Mouse (Mus musculus): ENCODE data around the gene Krt222. TPM values are rescaled to one million over a fixed set of nuclear protein-coding genes. Genes with fewer than 3 reads are reported as not detected.

The Krt222 gene
- polyA plus RNA-seq, 1 experiment from 2014 or later = 11.6 TPM

GRCm38 (mm10) chr11:99207449-99207848 lies 36.4 kb downstream of the Krt222 start:
- no peak for ATAC-seq (ENCODE audit: low read depth)
- Histone ChIP-seq H3K4me2 (ENCODE audit: low read depth, low read length) (no peak overlapping the region), H3K4me3 (ENCODE audit: low read depth, low read length) (no peak overlapping the region), H3K27ac (ENCODE audit: low read depth, low read length) (no peak overlapping the region), H3K36me3 (ENCODE audit: control insufficient read depth, insufficient read depth, low read length) (peaks cover 32% of the 10 kb centered on the region), H3K9ac (replicated peaks; ENCODE audit: low read depth, low read length) (no peak overlapping the region), H3K27me3 (ENCODE audit: control insufficient read depth, insufficient read depth, low read length) (no peaks in the 10 kb centered on the region), H3K9me3 (ENCODE audit: control insufficient read depth, low read length) (no peaks in the 10 kb centered on the region), H3K4me1 (ENCODE audit: control insufficient read depth, insufficient read depth, low read length) (no peaks in the 10 kb centered on the region)
- 19% methylated on average over 2 of the region's 2 CpGs for WGBS

GRCm38 (mm10) chr11:99206954-99207353 lies 36.9 kb downstream of the Krt222 start:
- H3K27me3 ChIP-seq (ENCODE audit: control insufficient read depth, insufficient read depth, low read length) = no peaks in the 10 kb centered on the region
- H3K9me3 ChIP-seq (ENCODE audit: control insufficient read depth, low read length) = no peaks in the 10 kb centered on the region
- H3K9ac ChIP-seq (replicated peaks; ENCODE audit: low read depth, low read length) = no peak overlapping the region
- no peak overlapping the region for H3K4me3 ChIP-seq (ENCODE audit: low read depth, low read length)
- peaks cover 27% of the 10 kb centered on the region; the same call in 1 of the 2 replicates for H3K36me3 ChIP-seq (ENCODE audit: control insufficient read depth, insufficient read depth, low read length)
- no peaks in the 10 kb centered on the region for H3K4me1 ChIP-seq (ENCODE audit: control insufficient read depth, insufficient read depth, low read length)
- no peak overlapping the region for H3K4me2 ChIP-seq (ENCODE audit: low read depth, low read length)
- ATAC-seq (ENCODE audit: low read depth) = no peak
- no peak overlapping the region for H3K27ac ChIP-seq (ENCODE audit: low read depth, low read length)
- 27% methylated on average over 2 of the region's 2 CpGs for WGBS

GRCm38 (mm10) chr11:99189154-99189582 lies 54.7 kb downstream of the Krt222 start:
- 25% methylated on average over 14 of the region's 14 CpGs for WGBS
- no peak overlapping the region for H3K27ac ChIP-seq (ENCODE audit: low read depth, low read length)
- ATAC-seq (ENCODE audit: low read depth) = no peak

GRCm38 (mm10) chr11:99187348-99187747 lies 56.5 kb downstream of the Krt222 start:
- no peaks in the 10 kb centered on the region for H3K27me3 ChIP-seq (ENCODE audit: control insufficient read depth, insufficient read depth, low read length)
- H3K4me2 ChIP-seq (ENCODE audit: low read depth, low read length) = no peak overlapping the region
- H3K27ac ChIP-seq (ENCODE audit: low read depth, low read length) = no peak overlapping the region
- H3K9ac ChIP-seq (replicated peaks; ENCODE audit: low read depth, low read length) = no peak overlapping the region
- no peaks in the 10 kb centered on the region for H3K9me3 ChIP-seq (ENCODE audit: control insufficient read depth, low read length)
- 92% methylated on average over 4 of the region's 4 CpGs for WGBS
- no peak for ATAC-seq (ENCODE audit: low read depth)
- no peaks in the 10 kb centered on the region for H3K4me1 ChIP-seq (ENCODE audit: control insufficient read depth, insufficient read depth, low read length)
- H3K36me3 ChIP-seq (ENCODE audit: control insufficient read depth, insufficient read depth, low read length) = no peaks in the 10 kb centered on the region
- no peak overlapping the region for H3K4me3 ChIP-seq (ENCODE audit: low read depth, low read length)

More at GRCm38 (mm10) chr11:99189154-99189582, 54.7 kb downstream of the Krt222 start:
- Histone ChIP-seq H3K4me2 (ENCODE audit: low read depth, low read length) (no peak overlapping the region), H3K9ac (replicated peaks; ENCODE audit: low read depth, low read length) (no peak overlapping the region), H3K4me3 (ENCODE audit: low read depth, low read length) (no peak overlapping the region), H3K4me1 (ENCODE audit: control insufficient read depth, insufficient read depth, low read length) (no peaks in the 10 kb centered on the region), H3K36me3 (ENCODE audit: control insufficient read depth, insufficient read depth, low read length) (no peaks in the 10 kb centered on the region), H3K9me3 (ENCODE audit: control insufficient read depth, low read length) (no peaks in the 10 kb centered on the region), H3K27me3 (ENCODE audit: control insufficient read depth, insufficient read depth, low read length) (no peaks in the 10 kb centered on the region)

GRCm38 (mm10) chr11:99186836-99187235 lies 57.0 kb downstream of the Krt222 start:
- H3K27me3 ChIP-seq (ENCODE audit: control insufficient read depth, insufficient read depth, low read length) = no peaks in the 10 kb centered on the region
- ATAC-seq (ENCODE audit: low read depth) = no peak
- no peaks in the 10 kb centered on the region for H3K36me3 ChIP-seq (ENCODE audit: control insufficient read depth, insufficient read depth, low read length)
- H3K27ac ChIP-seq (ENCODE audit: low read depth, low read length) = no peak overlapping the region
- H3K9ac ChIP-seq (replicated peaks; ENCODE audit: low read depth, low read length) = no peak overlapping the region
- H3K4me1 ChIP-seq (ENCODE audit: control insufficient read depth, insufficient read depth, low read length) = no peaks in the 10 kb centered on the region
- H3K4me3 ChIP-seq (ENCODE audit: low read depth, low read length) = no peak overlapping the region
- no peaks in the 10 kb centered on the region for H3K9me3 ChIP-seq (ENCODE audit: control insufficient read depth, low read length)
- 66% methylated on average over 2 of the region's 2 CpGs for WGBS
- no peak overlapping the region for H3K4me2 ChIP-seq (ENCODE audit: low read depth, low read length)

Other genes starting within 250 kb of the Krt222 start
- gene Top2a, start 219.9 kb downstream of the Krt222 start, polyA plus RNA-seq (2014; fragmentation: Nextera tagmentation; extraction: Ambion mirVana) = 18.3 and 24.8 TPM in 2 replicates
- gene Igfbp4, start 202.8 kb downstream of the Krt222 start, polyA plus RNA-seq (2014; fragmentation: Nextera tagmentation; extraction: Ambion mirVana) = 53.7 and 132 TPM in 2 replicates
- gene Tns4, start 154.8 kb downstream of the Krt222 start, polyA plus RNA-seq (2014; fragmentation: Nextera tagmentation; extraction: Ambion mirVana) = 0.28 TPM in 1 of 2 replicates, not detected in the other
- not detected in 2 replicates for gene Ccr7, start 89.0 kb downstream of the Krt222 start, polyA plus RNA-seq (2014; fragmentation: Nextera tagmentation; extraction: Ambion mirVana)
- gene Smarce1, start 13.1 kb downstream of the Krt222 start, polyA plus RNA-seq (2014; fragmentation: Nextera tagmentation; extraction: Ambion mirVana) = 155 and 157 TPM in 2 replicates
- not detected in 2 replicates for gene Krt24, start 41.2 kb upstream of the Krt222 start, polyA plus RNA-seq (2014; fragmentation: Nextera tagmentation; extraction: Ambion mirVana)
- gene Krt25, start 78.9 kb upstream of the Krt222 start, polyA plus RNA-seq (2014; fragmentation: Nextera tagmentation; extraction: Ambion mirVana) = 0.45 and 0.79 TPM in 2 replicates
- 0.10 and 0.29 TPM in 2 replicates for gene Krt26, start 93.9 kb upstream of the Krt222 start, polyA plus RNA-seq (2014; fragmentation: Nextera tagmentation; extraction: Ambion mirVana)
- gene Krt27, start 107.0 kb upstream of the Krt222 start, polyA plus RNA-seq (2014; fragmentation: Nextera tagmentation; extraction: Ambion mirVana) = 0.43 TPM in 1 of 2 replicates, not detected in the other
- 0.24 and 0.32 TPM in 2 replicates for gene Krt28, start 130.8 kb upstream of the Krt222 start, polyA plus RNA-seq (2014; fragmentation: Nextera tagmentation; extraction: Ambion mirVana)
- gene Krt10, start 145.3 kb upstream of the Krt222 start, polyA plus RNA-seq (2014; fragmentation: Nextera tagmentation; extraction: Ambion mirVana) = 33.7 and 39.7 TPM in 2 replicates
- not detected in 2 replicates for gene Krt12, start 178.2 kb upstream of the Krt222 start, polyA plus RNA-seq (2014; fragmentation: Nextera tagmentation; extraction: Ambion mirVana)
- 0.13 TPM in 2 replicates for gene Krt20, start 194.1 kb upstream of the Krt222 start, polyA plus RNA-seq (2014; fragmentation: Nextera tagmentation; extraction: Ambion mirVana)
- 0.22 TPM in 1 of 2 replicates, not detected in the other for gene Krt23, start 249.1 kb upstream of the Krt222 start, polyA plus RNA-seq (2014; fragmentation: Nextera tagmentation; extraction: Ambion mirVana)

Data from neural tube, embryonic 14.5 days (tissue).